Mouse (Mus musculus) forebrain, embryonic 13.5 days (tissue): ENCODE results near the gene Zgrf1. TPM values are rescaled to one million over a fixed set of nuclear protein-coding genes. Genes with fewer than 3 reads are reported as not detected.

Experiments used
- ATAC-seq: fragments of 200-750 bp; cut with Nextera tagmentation; 2 replicates; pipeline ENCODE4 v1.8.0; 2017
- H3K27ac ChIP-seq: fragments of 300-500 bp; sonication (generic); 2 replicates; pipeline ENCODE4 v1.5.1; 2015; ENCODE audit warnings: inconsistent platforms, mild to moderate bottlenecking, moderate library complexity
- H3K27me3 ChIP-seq: fragments of 300-500 bp; sonication (generic); 2 replicates; pipeline ENCODE4 v1.6.1; 2015; ENCODE audit warnings: mild to moderate bottlenecking, inconsistent platforms
- H3K36me3 ChIP-seq: fragments of 300-500 bp; sonication (generic); 2 replicates; pipeline ENCODE4 v1.6.1; 2015; ENCODE audit warnings: mild to moderate bottlenecking, inconsistent platforms; ENCODE audit not compliant: poor library complexity, severe bottlenecking
- H3K4me1 ChIP-seq: fragments of 300-500 bp; sonication (generic); 2 replicates; pipeline ENCODE4 v1.6.1; 2015; ENCODE audit warnings: inconsistent platforms
- H3K4me2 ChIP-seq: fragments of 300-500 bp; sonication (generic); 2 replicates; pipeline ENCODE4 v1.6.1; 2015; ENCODE audit warnings: inconsistent platforms, mild to moderate bottlenecking, moderate library complexity
- H3K4me3 ChIP-seq: fragments of 300-500 bp; sonication (generic); 2 replicates; pipeline ENCODE4 v1.5.1; 2015; ENCODE audit warnings: mild to moderate bottlenecking, inconsistent platforms
- H3K9ac ChIP-seq: fragments of 300-500 bp; sonication (generic); 2 replicates; pipeline ENCODE4 v1.6.1; 2015; ENCODE audit warnings: mild to moderate bottlenecking, inconsistent platforms
- H3K9me3 ChIP-seq: fragments of 300-500 bp; sonication (generic); replicated peaks from 2 replicates; pipeline ENCODE4 v1.6.1; 2016; ENCODE audit warnings: inconsistent platforms
- WGBS: fragments of 180-500 bp; shearing (Covaris S2); methylation state at CpG from one replicate; pipeline ENCODE4 v1.1.7; 2015; 5-methylcytosine and 5-hydroxymethylcytosine counted together
- polyA plus RNA-seq: library from polyadenylated mRNA; unstranded; fragments of >200 nt; fragmentation: Nextera tagmentation; extraction: Ambion mirVana; gene quantifications from 2 replicates; pipeline ENCODE4 v1.2.1, GENCODE M21; 2015

Zgrf1 gene
- polyA plus RNA-seq, 1 experiment from 2014 or later = 9.2 TPM

- Histone ChIP-seq H3K27ac (no peak overlapping the region), H3K27me3 (no peaks in the 10 kb centered on the region), H3K4me1 (no peaks in the 10 kb centered on the region), H3K9ac (no peak overlapping the region), H3K4me3 (no peak overlapping the region), H3K36me3 (no peaks in the 10 kb centered on the region), H3K4me2 (no peak overlapping the region), H3K9me3 (no peaks in the 10 kb centered on the region)
- WGBS = 87% methylated on average over 3 of the region's 3 CpGs
- no peak for ATAC-seq
These were observed 24.1 kb upstream of the Zgrf1 start for GRCm38 (mm10) chr3:127529210-127529609.

GRCm38 (mm10) chr3:127529824-127530223, 23.5 kb upstream of the Zgrf1 start:
- Histone ChIP-seq H3K27ac (no peak overlapping the region), H3K36me3 (no peaks in the 10 kb centered on the region), H3K9me3 (no peaks in the 10 kb centered on the region), H3K9ac (no peak overlapping the region), H3K27me3 (no peaks in the 10 kb centered on the region), H3K4me2 (no peak overlapping the region), H3K4me3 (no peak overlapping the region), H3K4me1 (no peaks in the 10 kb centered on the region)
- WGBS = 74% methylated on average over 4 of the region's 4 CpGs
- no peak for ATAC-seq

- WGBS = 5% methylated on average over 4 of the region's 4 CpGs
- Histone ChIP-seq H3K36me3 (no peaks in the 10 kb centered on the region), H3K9me3 (no peaks in the 10 kb centered on the region), H3K9ac (no peak overlapping the region), H3K4me3 (no peak overlapping the region), H3K27ac (no peak overlapping the region), H3K27me3 (no peaks in the 10 kb centered on the region), H3K4me2 (no peak overlapping the region), H3K4me1 (no peaks in the 10 kb centered on the region)
- ATAC-seq = no peak
These were observed 23.0 kb upstream of the Zgrf1 start for GRCm38 (mm10) chr3:127530293-127530692.

GRCm38 (mm10) chr3:127539193-127539592, 14.1 kb upstream of the Zgrf1 start:
- no peaks in the 10 kb centered on the region for H3K27me3 ChIP-seq
- peaks cover 32% of the 10 kb centered on the region for H3K36me3 ChIP-seq
- H3K9me3 ChIP-seq = no peaks in the 10 kb centered on the region
- no peak overlapping the region for H3K4me3 ChIP-seq
- no peak overlapping the region for H3K4me2 ChIP-seq
- H3K9ac ChIP-seq = no peak overlapping the region
- ATAC-seq = no peak
- WGBS = 72% methylated on average over 6 of the region's 6 CpGs
- no peaks in the 10 kb centered on the region for H3K4me1 ChIP-seq
- H3K27ac ChIP-seq = no peak overlapping the region

GRCm38 (mm10) chr3:127543976-127544375, 9.3 kb upstream of the Zgrf1 start:
- no peaks in the 10 kb centered on the region for H3K27me3 ChIP-seq
- WGBS = 78% methylated on average over 4 of the region's 4 CpGs
- ATAC-seq = no peak
- no peaks in the 10 kb centered on the region for H3K4me1 ChIP-seq
- H3K4me2 ChIP-seq = no peak overlapping the region
- no peak overlapping the region for H3K27ac ChIP-seq
- no peak overlapping the region for H3K9ac ChIP-seq
- peaks cover 41% of the 10 kb centered on the region for H3K36me3 ChIP-seq
- no peaks in the 10 kb centered on the region for H3K9me3 ChIP-seq
- H3K4me3 ChIP-seq = no peak overlapping the region

GRCm38 (mm10) chr3:127544610-127545121, 8.6 kb upstream of the Zgrf1 start:
- Histone ChIP-seq H3K36me3 (peaks cover 41% of the 10 kb centered on the region), H3K27ac (no peak overlapping the region), H3K4me1 (no peaks in the 10 kb centered on the region), H3K27me3 (no peaks in the 10 kb centered on the region), H3K4me2 (no peak overlapping the region), H3K9me3 (no peaks in the 10 kb centered on the region), H3K9ac (no peak overlapping the region), H3K4me3 (no peak overlapping the region)
- no peak for ATAC-seq
- WGBS = 19% methylated on average over 5 of the region's 5 CpGs

GRCm38 (mm10) chr3:127547882-127548281, 5.4 kb upstream of the Zgrf1 start:
- ATAC-seq = no peak
- WGBS = 31% methylated on average over 5 of the region's 5 CpGs

GRCm38 (mm10) chr3:127552434-127552972, 786 bp upstream of the Zgrf1 start:
- H3K4me3 ChIP-seq = peak overlapping the region; percentile 68
- no peaks in the 10 kb centered on the region for H3K9me3 ChIP-seq
- H3K4me2 ChIP-seq = peak overlapping the region; percentile 62
- no peaks in the 10 kb centered on the region for H3K27me3 ChIP-seq
- H3K4me1 ChIP-seq = peaks cover 21% of the 10 kb centered on the region
- WGBS = 6% methylated on average over 12 of the region's 13 CpGs
- no peak for ATAC-seq
- peak overlapping the region; percentile 73 for H3K9ac ChIP-seq
- peaks cover 20% of the 10 kb centered on the region for H3K36me3 ChIP-seq
- H3K27ac ChIP-seq = peak overlapping the region; percentile 92

More at GRCm38 (mm10) chr3:127547882-127548281, 5.4 kb upstream of the Zgrf1 start:
- Histone ChIP-seq H3K9ac (no peak overlapping the region), H3K9me3 (no peaks in the 10 kb centered on the region), H3K4me1 (peaks cover 7% of the 10 kb centered on the region; the same call in 1 of the 2 replicates), H3K4me3 (no peak overlapping the region), H3K27me3 (no peaks in the 10 kb centered on the region), H3K4me2 (no peak overlapping the region), H3K36me3 (peaks cover 26% of the 10 kb centered on the region), H3K27ac (no peak overlapping the region)

- no peak for ATAC-seq
- Histone ChIP-seq H3K9ac (peak overlapping the region; percentile 66), H3K27me3 (no peaks in the 10 kb centered on the region), H3K4me3 (peak overlapping the region; percentile 68), H3K36me3 (peaks cover 22% of the 10 kb centered on the region), H3K27ac (no peak overlapping the region; the same call in 1 of the 2 replicates), H3K4me1 (peaks cover 21% of the 10 kb centered on the region), H3K9me3 (no peaks in the 10 kb centered on the region), H3K4me2 (peak overlapping the region; percentile 68)
- 0% methylated on average over 4 of the region's 4 CpGs for WGBS
These were observed 393 bp downstream of the Zgrf1 start for GRCm38 (mm10) chr3:127553720-127554043.

- 64% methylated on average over 5 of the region's 5 CpGs for WGBS
- H3K36me3 ChIP-seq = peaks cover 25% of the 10 kb centered on the region
- H3K27ac ChIP-seq = no peak overlapping the region
- no peak for ATAC-seq
- peaks cover 21% of the 10 kb centered on the region for H3K4me1 ChIP-seq
- no peak overlapping the region for H3K9ac ChIP-seq
- peak overlapping the region; percentile 68 for H3K4me2 ChIP-seq
- H3K9me3 ChIP-seq = no peaks in the 10 kb centered on the region
- no peaks in the 10 kb centered on the region for H3K27me3 ChIP-seq
- peak overlapping the region; percentile 68 for H3K4me3 ChIP-seq
These were observed 1.4 kb downstream of the Zgrf1 start for GRCm38 (mm10) chr3:127554723-127555122.

GRCm38 (mm10) chr3:127558201-127558600, 4.9 kb downstream of the Zgrf1 start:
- H3K9ac ChIP-seq = no peak overlapping the region
- ATAC-seq = no peak
- no peaks in the 10 kb centered on the region for H3K9me3 ChIP-seq
- H3K4me1 ChIP-seq = peaks cover 15% of the 10 kb centered on the region
- no peak overlapping the region for H3K4me2 ChIP-seq
- H3K4me3 ChIP-seq = no peak overlapping the region
- no peaks in the 10 kb centered on the region for H3K27me3 ChIP-seq
- H3K36me3 ChIP-seq = peaks cover 46% of the 10 kb centered on the region
- H3K27ac ChIP-seq = no peak overlapping the region

- Histone ChIP-seq H3K4me1 (no peaks in the 10 kb centered on the region), H3K27me3 (no peaks in the 10 kb centered on the region), H3K36me3 (peaks cover 40% of the 10 kb centered on the region), H3K9ac (no peak overlapping the region), H3K4me2 (no peak overlapping the region), H3K4me3 (no peak overlapping the region), H3K27ac (no peak overlapping the region), H3K9me3 (no peaks in the 10 kb centered on the region)
- 92% methylated on average over 4 of the region's 4 CpGs for WGBS
- ATAC-seq = no peak
These were observed 9.7 kb downstream of the Zgrf1 start for GRCm38 (mm10) chr3:127562974-127563373.

- Histone ChIP-seq H3K36me3 (peaks cover 50% of the 10 kb centered on the region), H3K4me3 (no peak overlapping the region), H3K4me1 (no peaks in the 10 kb centered on the region), H3K27ac (no peak overlapping the region), H3K9ac (no peak overlapping the region), H3K4me2 (no peak overlapping the region), H3K9me3 (no peaks in the 10 kb centered on the region), H3K27me3 (no peaks in the 10 kb centered on the region)
- no peak for ATAC-seq
- 74% methylated on average over 3 of the region's 3 CpGs for WGBS
These were observed 11.8 kb downstream of the Zgrf1 start for GRCm38 (mm10) chr3:127565129-127565528.
